Mouse (Mus musculus) embryonic fibroblast, embryonic 13.5 days (primary cell): ENCODE measurements around the gene Med26. TPM values are rescaled to one million over a fixed set of nuclear protein-coding genes. Genes with fewer than 3 reads are reported as not detected.
A peak's percentile ranks its signal among the peaks of the same experiment; 100 is the strongest.

Source experiments
- H3K27ac ChIP-seq: 2 replicates; pipeline ENCODE4 v1.5.1; 2012; ENCODE audit warnings: low read length, control low read depth, inconsistent platforms; ENCODE audit not compliant: insufficient read depth
- H3K4me1 ChIP-seq: 2 replicates; pipeline ENCODE4 v1.6.1; 2011; ENCODE audit warnings: low read length; ENCODE audit not compliant: control insufficient read depth, insufficient read depth
- H3K4me3 ChIP-seq: 2 replicates; pipeline ENCODE4 v1.5.1; 2011; ENCODE audit warnings: mild to moderate bottlenecking, control low read depth, low read length; ENCODE audit not compliant: insufficient read depth
- CTCF ChIP-seq: IDR thresholded peaks from 2 replicates; pipeline ENCODE4 v1.5.1; 2011; ENCODE audit warnings: mild to moderate bottlenecking, control low read depth, low read length, moderate library complexity, borderline replicate concordance; ENCODE audit not compliant: insufficient read depth
- POLR2A ChIP-seq: IDR thresholded peaks from 2 replicates; pipeline ENCODE4 v1.6.1; 2011; ENCODE audit warnings: low read depth, mild to moderate bottlenecking, control low read depth, low read length, moderate library complexity
- polyA plus RNA-seq: library from polyadenylated mRNA; stranded (reverse); fragments of >200 nt; gene quantifications from 2 replicates; pipeline ENCODE4 v1.2.4, GENCODE M21; 2011; ENCODE audit warnings: low read depth; ENCODE audit not compliant: missing spikeins, insufficient read length

The Med26 gene
- polyA plus RNA-seq, 1 experiment, result 7.5 TPM

DNA sequence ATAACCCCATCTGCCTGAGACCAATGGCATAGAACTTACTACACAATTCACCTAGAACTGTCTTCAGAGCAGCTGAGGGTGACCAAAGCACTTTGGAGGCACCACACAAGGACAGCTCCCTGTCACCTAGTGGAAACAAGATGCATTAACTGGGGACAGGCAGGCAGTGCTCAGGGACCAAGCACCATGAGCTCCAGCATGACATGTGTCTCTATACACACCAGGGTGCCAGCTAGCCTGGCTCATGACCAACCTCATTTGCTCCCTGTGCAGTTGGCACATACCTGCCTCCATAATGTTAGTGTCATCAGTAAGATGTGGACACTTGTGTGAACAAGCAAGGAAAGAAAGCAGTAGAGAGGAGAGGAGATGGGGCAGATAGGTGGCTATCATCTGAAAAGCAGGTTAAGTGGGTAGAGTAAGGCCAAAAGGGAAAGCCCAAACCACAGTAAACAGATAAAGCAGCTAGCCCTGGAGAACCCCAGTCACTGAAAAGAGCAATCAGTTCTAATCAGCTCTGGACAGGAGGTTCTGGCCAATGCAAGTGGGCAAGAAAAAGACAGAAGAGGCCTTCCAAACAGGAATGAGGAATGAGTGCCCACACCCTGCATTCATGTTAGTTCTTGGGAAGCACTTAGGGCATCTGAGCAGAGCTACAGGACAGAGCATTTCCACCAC lies 43.3 kb downstream of the Med26 start:
- no peak overlapping the region for H3K4me3 ChIP-seq
- TF ChIP-seq CTCF (no peak), POLR2A (no peak)
- no peak overlapping the region for H3K27ac ChIP-seq
- 0 out of 2 replicates have a peak, but pooled peaks cover 2% of the 10 kb centered on the region for H3K4me1 ChIP-seq

DNA sequence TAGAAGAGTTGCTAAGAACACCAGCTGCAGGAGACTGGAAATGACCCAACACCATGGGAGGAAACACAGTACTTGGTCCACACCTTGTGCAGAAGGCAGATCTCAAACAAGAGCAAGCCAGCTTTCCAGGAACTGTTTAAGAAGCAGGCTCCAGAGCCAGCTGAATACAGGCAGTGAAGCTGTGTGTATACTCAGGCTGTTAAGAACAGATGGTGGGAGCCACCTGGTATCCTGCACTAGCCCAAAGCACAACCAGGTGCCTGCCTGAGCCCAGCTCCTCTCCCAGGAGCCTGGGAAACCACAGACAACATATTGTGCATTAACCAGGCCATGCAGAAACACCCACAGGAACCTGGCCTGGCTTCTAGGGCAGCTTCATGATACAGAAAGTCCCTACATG lies 43.9 kb downstream of the Med26 start:
- TF ChIP-seq CTCF, result no peak
- TF ChIP-seq POLR2A, result no peak
- Histone ChIP-seq H3K27ac (no peak overlapping the region), H3K4me3 (no peak overlapping the region), H3K4me1 (0 out of 2 replicates have a peak, but pooled peaks cover 2% of the 10 kb centered on the region)

DNA sequence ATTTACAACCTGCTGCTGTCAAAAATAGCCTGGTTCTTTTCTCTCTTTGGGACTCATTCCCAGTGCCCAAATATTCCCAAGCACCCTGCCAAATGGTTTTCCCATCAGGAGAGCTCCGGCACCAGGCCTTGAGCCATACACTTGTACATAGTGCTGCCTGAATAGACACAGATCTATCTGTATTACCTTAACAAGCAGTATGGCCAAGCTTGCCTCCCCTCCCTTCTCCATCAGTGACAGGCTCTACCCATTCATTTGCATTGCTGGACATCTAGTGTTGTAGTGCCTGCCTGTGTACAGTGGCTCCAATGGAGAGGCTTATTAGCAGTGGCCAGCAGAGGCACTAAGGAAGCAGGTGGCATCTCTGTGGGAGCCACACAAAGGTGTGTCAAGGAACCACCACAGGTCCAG lies 47.5 kb downstream of the Med26 start:
- no peak overlapping the region for H3K27ac ChIP-seq

DNA sequence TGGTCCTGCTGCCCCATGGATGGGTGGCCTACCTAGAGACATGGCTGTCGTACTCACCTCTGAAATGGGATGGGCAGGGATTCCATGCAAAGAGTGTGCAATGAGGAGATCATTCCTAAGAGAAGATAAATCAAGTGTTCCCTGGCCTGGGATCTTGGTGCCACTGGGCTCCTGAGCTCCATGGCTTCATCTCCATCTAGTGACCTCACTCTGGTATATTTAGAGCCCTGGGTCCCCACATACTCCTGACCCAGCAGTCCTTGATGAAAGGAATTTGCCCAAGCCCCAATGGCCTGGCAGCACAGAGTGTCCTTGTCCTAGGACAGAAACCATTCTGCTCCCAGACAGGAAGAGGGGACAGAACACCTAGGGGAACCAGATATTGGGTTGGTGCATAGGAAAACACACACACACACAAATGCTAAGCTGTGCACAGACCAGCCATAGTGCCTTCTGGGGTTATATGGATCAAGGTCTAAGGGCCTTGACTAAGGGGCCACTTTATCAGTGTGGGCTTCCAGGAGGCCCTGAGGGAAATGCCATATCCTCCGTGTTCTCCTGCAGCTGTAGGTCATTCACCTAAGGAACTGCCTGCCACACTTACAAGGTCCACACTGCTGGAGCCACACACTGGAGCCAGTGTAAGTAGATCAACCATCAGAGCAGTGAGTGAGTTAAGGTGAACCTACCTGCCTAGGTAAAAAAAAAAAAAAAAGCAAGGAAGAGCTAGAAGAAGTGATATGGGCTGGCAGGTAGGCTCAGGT lies 48.4 kb downstream of the Med26 start:
- H3K4me1 ChIP-seq, result no peaks in the 10 kb centered on the region
- H3K27ac ChIP-seq, result no peak overlapping the region
- H3K4me3 ChIP-seq, result no peak overlapping the region
- TF ChIP-seq POLR2A (no peak), CTCF (no peak)

More for the DNA sequence above, 47.5 kb downstream of the Med26 start:
- H3K4me1 ChIP-seq, result no peaks in the 10 kb centered on the region
- no peak for TF ChIP-seq POLR2A
- TF ChIP-seq CTCF, result no peak
- no peak overlapping the region for H3K4me3 ChIP-seq

DNA sequence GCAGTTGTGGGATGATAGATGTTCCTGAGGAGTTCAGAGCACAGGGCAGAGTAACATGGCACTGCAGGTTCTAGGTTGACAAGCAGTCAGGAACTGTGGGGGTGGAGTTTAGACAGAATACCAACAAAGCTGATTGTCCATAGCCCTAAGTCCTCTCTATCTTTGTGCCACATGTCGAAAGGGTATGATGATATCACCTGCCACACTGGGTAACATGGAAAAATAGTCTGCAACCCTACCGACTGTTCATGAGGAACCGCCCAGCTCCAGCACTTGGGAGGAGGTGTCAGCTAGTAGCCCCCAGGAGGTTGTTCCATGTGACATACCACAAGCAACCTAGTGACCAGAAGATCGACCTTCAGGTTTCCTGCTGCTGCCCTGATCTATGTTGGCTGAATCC lies 49.5 kb downstream of the Med26 start:
- Histone ChIP-seq H3K4me3 (no peak overlapping the region), H3K27ac (no peak overlapping the region), H3K4me1 (no peaks in the 10 kb centered on the region)
- TF ChIP-seq CTCF (no peak), POLR2A (no peak)

DNA sequence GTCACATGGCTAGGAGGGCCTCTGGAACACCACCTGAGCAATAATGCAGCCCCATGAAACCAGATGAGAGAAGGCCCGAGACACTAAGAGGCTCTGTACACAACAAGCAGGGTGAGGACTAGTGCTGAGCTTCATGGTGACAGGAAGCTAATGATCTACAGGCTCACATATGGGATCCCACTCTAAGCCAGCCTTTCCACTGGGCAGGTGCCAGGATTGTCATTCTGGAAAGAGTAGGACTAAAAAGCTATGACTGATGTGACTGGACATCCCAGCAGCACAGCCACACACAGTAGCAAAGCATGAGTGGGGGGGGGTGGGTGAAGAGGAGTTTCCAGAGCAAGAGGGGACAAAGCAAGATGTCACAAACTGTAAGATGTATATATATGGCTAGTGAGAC lies 50.2 kb downstream of the Med26 start:
- TF ChIP-seq CTCF (no peak), POLR2A (no peak)
- Histone ChIP-seq H3K27ac (no peak overlapping the region), H3K4me1 (no peaks in the 10 kb centered on the region), H3K4me3 (no peak overlapping the region)

DNA sequence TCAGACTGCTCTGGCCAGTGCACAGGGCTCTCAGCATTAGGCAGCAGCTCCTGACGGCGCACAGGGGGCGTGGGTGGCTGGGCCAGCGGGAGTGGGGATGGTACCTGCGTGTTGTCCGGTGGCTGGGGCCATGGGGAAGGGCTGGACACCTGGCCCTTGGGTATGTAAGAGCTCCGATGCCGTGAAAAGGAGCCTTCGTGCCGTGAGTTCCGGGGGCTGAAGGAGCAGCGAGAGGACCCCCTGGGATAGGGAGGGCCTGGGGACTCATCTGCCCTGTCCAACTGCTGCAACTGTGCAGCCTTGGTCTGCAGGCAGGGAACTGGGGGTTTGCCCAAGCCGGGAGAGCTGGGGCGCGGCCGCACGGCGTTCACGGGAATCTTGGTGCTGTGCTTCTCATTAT lies 51.9 kb downstream of the Med26 start:
- Histone ChIP-seq H3K4me3 (no peak overlapping the region), H3K4me1 (0 out of 2 replicates have a peak, but pooled peaks cover under 1% of the 10 kb centered on the region), H3K27ac (no peak overlapping the region)
- TF ChIP-seq CTCF (no peak), POLR2A (no peak)

DNA sequence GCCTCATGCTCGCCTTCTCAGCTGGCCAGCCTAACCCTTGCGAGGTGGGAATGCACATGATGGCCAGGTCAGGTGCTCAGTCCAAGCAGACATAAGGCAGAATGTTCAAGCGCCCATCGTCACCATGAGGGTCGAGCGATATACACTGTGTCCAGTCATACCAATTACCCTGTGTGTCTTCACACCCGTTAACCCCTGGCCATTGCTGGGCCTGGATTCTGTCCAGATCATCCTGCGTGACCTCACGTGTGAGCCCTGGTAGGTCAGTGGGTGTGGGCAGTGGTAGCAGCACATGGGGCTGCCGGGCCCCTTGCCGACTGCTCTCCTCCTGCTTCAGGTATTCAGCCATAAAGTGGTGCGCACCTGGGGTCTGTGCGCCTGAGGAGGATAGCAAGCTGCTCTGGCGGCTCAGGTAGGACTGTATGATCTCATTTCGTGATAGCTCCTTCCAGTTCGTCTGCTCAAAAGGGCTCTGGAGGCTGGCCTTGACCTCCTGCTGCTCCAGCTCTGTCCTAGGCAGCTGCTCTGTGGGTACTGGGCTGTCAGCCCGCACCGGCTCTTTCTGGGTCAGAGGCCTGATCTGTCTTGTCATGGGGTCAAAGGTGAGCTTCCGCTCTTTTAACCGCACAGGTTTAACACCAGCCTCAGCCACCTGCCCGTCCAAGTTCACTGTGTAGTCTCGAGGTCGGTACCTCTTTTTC lies 52.5 kb downstream of the Med26 start:
- TF ChIP-seq CTCF (no peak), POLR2A (no peak)
- Histone ChIP-seq H3K27ac (no peak overlapping the region), H3K4me3 (no peak overlapping the region), H3K4me1 (peaks cover 4% of the 10 kb centered on the region; the same call in 1 of the 2 replicates)

DNA sequence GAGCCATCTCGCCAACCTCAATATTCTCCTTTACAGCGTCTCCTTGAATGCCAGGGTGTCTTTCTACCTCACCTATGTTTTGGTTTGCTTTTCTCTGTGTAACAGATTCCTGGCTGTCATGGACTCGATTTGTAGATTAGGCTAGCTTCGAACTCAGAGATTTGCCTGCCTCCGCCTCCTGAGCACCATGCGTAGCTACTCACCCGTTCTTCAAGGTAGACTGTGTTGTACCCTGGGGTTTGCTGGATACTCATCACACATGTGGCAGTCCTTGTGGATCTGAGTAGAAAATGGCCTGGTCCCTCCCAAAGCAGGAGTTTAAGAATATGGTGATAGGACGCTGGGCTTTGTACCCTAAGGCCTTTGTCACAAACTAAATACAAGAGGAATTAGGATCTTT lies 54.7 kb downstream of the Med26 start:
- peak overlapping the region; percentile 94 for H3K4me3 ChIP-seq

More for the DNA sequence above, 54.7 kb downstream of the Med26 start:
- peaks cover 4% of the 10 kb centered on the region; the same call in 1 of the 2 replicates for H3K4me1 ChIP-seq
- H3K27ac ChIP-seq, result peak overlapping the region; percentile 38
- TF ChIP-seq CTCF (no peak), POLR2A (no peak)
